Mouse (Mus musculus): ENCODE measurements around the gene Papola.

DNA sequence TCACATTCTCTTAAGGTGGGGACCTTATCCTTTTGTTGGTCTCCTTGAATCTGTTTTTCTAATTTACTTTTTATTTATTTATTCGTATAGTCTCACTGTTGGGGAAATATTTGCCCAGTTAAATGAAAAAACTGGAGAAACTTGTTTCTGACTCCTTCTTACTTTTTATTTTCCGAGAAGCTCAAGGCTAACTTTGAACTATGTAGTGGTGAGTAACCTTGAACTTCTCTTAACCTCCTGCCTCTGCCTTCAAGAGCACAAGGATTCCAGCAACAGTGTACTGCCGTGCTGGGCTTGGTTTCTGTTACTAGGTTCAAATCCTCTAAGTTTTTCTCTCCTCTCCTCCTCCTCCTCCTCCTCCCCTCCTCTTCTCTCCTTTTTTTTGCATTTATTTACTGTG lies 22.9 kb upstream of the Papola start:
- TF ChIP-seq CTCF (conservative IDR thresholded peaks at IDR 0.05; ENCODE audit: low read length) (no peak), POU5F1 (IDR thresholded peaks at IDR 0.05; ENCODE audit: borderline replicate concordance, low read length) (no peak), NANOG (IDR thresholded peaks at IDR 0.05; ENCODE audit: borderline replicate concordance, low read length) (no peak)

Data from E14TG2a.4 (cell line).